Mouse (Mus musculus) cerebellum, postnatal 10 days (tissue): ENCODE results near the gene Pdlim5.
"Not testable (repeated sequence)": the region's sequence is repeated elsewhere in the genome, so short reads cannot be mapped to it uniquely, and the experiment has no call there.

Experiments used
- DNase-seq, 2 experiments: peaks; one replicate each; pipeline ENCODE4 v3.0.0; 2021; ENCODE audit warnings: mixed read lengths in 2 of 2

Pdlim5 gene

DNA sequence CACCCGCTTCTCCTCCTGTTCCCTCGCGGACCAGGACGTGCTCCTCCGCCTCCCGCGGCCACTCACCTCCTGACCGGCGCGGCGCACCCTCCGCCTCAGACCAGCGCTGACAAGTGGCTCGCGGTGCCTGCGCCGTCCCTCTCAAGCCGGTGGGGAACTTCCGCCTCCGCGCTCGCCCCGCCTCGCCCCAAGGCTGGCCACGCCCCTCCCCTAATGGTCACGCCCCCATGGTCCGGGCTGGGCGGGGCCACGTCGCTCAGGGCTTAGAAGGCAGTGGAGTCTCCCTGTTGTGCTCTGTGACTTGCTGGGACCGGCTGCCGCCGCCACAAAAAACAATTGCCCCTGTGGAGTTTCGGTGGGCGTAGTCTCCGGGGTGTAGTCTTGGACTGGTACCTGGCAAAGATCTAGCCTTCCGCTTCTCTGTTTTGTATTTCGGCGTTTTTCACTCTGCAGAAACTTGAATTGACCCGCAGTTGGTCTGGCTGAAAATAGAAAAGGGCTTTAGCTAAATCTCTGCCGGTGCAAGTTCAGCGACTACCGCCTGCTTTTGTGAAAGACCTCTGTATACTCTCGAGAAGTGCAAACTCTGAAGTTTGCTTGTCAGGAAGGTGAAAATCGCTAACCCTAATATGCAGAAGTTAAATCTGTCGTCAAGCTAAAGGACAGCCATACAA is at the start of gene Pdlim5:
Gene Pdlim5, minus strand, starts transcription at position 177 of the 674 bp plus-strand sequence.
- peak; percentile 93 to 96 for DNase-seq

DNA sequence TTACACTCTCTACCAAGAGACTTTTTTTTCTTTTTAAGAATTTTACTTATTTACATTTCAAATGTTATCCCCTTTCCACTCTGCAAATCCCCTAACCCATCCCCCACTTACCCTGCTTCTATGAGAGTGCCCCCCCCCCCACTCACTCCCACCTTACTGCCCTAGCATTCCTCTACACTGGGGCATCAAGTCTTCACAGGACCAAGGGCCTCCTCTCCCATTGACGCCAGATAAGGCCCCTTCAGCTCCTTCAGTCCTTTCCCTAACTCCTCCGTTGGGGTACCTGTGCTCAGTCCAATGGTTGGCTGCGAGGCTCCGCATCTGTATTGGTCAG is 48.2 kb upstream of the Pdlim5 start:
- no peak for DNase-seq

DNA sequence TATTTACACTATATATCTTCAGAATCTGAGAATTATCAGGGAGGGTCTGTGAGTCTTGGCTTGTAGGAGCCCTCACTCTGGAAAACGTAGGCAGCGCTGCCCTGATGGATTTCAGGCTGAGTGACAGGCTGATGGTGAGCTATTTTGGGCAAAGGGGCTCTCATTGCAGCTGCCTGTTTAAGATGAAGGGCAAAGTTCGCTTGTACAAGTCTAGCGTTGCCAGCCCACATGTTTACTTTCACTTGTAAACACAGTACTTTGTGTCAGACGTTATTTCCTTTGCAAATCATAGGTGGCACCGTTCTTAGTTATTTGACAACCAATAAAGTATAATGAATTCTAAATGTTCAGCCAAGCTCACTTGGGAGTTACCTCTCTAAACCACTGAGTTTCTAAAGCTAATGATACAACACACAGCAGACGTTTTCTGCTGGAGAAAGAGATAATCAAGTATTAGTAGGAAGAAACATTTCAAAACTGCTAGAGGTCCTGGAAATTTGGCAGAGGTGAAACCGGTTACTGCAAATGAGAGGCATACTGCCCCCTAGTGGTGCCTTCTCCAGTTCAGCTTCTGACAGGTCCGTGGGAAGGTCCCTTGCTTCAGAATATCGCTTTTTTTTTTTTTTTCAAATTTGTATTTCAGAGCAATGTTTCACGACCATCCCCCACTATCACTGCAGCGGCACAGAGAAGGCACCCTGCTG is 47.7 kb upstream of the Pdlim5 start:
- peak; percentile 96 to 99 for DNase-seq

DNA sequence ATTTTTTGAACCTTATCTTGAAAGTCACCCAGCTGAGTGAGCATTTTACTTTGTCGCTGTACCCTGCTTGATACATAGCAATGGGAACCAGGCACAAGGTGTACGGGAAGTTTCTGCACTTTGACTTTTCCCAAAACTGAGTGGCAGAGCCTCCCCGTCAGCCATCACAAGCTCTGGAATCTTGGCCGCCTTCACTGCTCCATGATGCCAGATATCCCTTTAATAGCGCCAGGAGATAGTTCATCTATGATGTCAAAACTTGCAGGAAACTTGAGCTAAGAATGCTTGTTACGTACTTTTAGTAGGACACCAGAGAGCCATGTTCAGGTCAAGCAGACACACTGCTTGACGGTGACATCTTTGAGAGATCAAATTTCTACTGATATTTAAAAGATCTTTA is 46.7 kb upstream of the Pdlim5 start:
- no peak for DNase-seq

DNA sequence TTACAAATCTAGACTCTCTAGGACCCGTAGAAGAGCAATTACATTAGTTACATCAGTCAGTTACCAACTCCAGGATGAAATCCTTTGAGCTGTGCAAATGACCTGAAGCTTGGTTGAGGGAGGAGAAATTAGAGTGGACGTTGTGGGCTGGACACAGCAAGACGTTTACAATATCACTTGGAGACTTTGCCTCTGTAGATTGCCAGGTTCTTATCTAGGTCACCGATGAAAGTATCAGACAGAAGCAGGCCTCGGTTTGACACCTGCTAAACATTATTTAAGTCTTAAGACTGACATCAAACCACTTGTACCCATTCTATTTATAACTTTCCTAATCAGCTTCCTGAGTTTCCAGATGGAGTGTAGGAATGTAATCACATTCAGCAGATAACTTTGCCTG is 45.6 kb upstream of the Pdlim5 start:
- DNase-seq: no peak

DNA sequence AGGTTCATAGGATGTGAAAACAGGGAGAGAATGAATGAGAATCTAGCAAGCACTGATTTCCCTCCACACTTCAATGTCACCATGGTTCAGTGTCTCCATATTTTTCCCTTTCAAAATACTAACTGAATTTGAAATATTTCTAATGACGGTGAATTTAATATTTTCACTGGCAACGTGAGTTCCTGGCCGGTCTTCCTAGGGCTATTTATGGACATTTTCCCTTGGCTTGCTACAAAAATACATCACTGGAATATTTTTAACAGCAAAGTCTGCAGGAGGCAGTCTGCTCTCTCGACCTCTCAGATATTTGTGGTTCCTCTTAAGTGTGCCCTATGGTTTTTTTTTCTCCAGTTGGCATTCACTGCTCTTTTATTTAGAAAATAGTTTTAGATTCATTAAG is 44.7 kb upstream of the Pdlim5 start:
- no peak for DNase-seq

DNA sequence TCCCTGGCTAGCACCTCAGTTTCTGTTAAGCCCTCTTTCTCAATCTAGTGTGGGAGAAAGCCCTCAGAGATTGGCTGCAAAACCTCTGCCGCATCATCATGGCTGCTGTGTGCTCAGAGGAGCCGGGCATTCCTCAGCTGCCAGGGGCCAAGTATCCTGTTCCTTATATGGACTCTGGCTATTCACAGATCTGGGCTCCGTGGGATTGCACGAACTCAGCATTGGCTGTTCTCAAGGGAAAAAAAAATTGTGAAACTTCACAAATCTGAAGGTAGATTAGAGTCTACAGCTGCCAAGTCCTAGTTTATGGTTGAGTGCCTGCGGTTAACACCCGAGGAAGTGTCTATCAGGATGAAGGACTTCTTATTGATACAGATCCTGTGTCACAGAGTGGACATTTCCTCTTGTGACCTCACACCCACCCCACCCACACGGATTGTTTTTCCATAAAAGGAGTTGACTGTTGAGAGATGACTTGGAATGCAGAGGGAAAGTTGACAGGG is 44.1 kb upstream of the Pdlim5 start:
- no peak for DNase-seq

DNA sequence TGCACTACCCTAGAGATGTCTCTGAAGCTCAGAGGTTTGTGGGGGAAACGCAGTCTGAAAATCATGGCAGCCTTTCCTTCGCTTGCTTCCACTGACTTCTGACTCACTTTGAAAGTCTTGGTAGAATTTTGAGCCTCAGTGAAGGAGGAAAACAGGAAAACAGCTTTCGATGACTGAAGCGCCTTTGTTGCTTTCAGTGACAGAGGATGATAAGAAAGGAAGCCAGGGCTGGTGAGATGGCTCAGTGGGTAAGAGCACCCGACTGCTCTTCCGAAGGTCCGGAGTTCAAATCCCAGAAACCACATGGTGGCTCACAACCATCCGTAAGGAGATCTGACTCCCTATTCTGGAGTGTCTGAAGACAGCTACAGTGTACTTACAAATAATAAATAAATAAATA is 43.1 kb upstream of the Pdlim5 start:
- not testable (repeated sequence) for DNase-seq

DNA sequence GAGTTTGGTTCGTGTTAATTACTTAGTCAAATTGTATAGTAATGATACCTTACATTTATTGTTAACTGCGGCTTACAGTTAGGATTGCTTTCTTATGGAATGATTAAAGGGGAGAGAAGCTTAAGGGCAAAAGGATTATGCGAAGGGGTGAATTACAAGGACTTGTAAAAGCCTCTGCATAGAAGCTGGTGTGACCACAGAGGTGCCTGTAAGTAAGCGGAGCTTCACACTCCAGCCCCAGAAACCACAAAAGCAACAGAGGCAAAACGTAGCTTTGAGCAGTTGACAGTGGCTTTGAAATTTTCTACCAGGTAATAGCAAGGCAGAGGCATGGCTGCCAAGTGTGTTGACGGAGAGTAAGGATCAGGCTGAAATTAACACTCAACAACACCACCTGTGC is 41.3 kb upstream of the Pdlim5 start:
- DNase-seq: no peak

DNA sequence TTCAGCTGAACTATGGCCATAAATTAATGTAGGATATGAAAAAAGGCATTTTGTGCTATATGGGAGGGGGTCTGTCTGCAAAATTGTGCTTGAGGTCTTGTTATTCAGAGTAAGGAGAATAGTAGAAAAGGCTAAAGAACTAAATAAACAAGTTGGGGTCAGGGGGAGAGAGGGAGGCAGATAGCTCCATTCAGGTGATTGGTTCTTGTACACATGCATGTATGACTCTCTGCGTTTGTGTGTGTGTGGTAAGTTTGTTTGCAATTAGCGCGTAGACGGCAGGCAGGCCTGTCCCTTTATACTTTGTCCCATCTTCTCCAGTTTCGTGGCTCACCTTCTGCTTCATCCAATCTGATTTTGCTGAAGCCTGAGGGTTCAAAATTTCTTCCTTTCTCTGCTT is 40.7 kb upstream of the Pdlim5 start:
- no peak for DNase-seq

DNA sequence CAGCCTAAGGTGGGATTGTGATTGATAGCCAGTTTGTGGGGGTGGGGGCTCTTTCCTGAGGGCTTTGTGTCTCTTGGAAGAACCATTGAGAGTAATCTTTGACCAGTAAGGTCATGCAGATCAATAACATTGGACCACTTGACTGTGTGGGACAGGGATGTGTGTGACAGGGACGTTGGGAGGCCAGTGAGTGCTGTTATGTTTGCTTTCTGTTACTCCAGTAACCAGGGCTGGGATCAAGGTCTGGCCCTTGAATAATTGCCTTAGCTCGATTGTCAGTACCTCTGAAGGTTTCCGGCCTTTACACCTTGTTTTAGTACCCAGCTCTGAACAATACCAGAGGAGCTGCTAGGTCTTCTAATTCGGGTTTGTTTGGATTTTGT is 39.3 kb upstream of the Pdlim5 start:
- DNase-seq: no peak

DNA sequence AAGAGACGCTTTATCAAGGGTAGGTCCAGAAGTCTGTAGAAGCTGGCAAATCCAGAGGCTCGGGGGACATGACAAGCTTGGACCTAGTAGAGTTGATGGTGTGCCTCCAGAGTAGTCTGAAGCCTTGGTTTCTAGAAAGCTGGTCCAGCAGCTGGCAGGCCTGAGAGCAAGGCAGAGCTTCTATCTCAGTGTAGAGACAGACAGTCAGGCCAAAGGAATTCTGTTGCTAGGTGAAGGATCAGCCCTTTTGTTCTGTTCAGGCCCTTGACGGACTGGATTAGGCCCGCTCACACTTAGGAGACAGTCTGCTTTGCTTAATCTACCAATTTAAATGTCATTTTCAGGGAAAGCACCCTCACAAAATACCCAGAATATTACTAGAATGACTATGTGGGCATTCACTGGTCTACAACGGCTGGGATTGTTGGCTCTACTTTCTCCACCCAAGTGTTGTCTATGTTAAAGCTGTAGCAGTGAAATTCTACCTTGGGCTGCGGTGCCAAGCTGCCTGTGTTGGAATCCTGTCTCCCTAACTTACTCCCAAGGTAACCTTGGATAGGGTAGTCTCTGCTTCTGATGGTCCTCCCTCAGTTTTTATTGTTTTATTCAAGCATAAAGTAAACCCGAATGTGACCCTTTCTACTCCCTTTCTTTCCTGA is 38.8 kb upstream of the Pdlim5 start:
- DNase-seq: no peak

DNA sequence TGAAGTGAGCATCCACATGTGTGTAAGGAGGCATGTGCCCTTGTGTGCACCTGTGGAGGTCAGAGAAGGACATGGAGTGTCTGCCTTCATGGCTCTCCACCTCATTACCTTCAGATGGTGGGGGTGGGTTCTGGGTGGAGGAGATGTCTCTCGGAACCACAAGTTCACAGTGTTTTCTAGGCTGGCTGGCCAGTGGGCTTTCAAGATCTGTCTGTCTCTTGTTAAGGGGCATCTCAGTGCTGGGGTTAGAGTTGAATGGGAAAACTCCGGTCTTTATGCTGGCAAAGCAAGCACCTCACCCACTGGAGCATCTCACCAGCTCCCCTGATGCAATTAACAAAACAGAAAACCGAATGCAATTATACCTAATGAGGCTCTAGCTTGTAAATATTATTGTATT is 36.0 kb upstream of the Pdlim5 start:
- no peak for DNase-seq

DNA sequence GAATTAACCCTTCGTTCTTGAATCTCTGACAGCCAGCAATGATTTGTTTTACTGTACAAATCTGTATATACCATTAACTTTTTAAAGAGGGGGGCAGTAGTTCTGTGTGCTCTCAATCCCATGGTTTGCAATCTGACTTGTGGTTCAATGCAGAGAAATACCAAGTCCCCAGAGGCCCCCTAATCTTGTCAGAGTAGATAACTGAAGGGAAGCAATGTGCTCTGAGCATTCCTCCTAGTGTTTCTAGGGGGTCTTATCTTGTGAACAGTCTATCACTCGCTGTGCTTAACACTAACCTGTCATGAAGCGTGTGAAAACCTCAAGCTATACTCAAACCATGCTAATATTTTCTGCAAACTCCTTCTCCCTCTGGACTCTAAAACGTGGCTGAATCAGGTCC is 34.6 kb upstream of the Pdlim5 start:
- DNase-seq: no peak

DNA sequence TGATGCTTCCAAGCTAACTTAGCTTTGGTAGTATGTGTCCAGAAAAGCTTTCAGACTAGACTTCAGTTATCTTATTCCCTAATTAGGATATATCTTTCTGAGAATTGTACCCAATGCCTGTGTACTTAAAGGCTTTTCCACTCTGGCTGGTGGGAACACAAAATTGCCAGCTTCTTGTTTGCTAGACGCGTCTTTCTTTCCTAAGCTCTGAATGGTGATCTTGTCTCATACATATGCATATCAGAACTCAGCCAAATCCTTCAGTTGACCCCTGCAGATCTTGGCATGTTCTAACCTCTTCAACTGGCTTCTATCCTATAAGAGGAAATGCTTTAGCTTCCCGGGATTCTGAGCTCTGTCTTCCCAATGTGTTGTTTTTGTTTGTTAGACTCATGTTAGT is 31.3 kb upstream of the Pdlim5 start:
- peak; percentile 46 to 61 for DNase-seq

DNA sequence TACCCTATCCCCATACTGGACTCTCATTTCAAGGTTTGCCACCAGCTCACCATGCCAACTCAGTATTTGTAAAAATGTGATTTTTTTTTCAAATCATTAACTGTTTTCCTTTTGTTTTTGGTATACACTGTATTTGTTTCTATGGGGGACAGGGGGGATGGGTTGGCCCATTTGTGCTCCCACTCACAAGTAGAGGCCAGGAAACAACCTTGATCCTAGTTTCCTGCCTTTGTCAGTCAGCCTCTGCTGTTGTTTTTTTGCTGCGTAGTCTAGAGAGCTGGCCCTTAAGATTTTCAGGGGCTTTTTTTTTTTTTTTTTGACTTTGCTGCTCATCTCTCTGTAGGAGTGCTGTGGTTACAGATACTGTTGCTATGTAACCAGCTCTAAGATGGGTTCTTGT is 28.6 kb upstream of the Pdlim5 start:
- DNase-seq: no peak

DNA sequence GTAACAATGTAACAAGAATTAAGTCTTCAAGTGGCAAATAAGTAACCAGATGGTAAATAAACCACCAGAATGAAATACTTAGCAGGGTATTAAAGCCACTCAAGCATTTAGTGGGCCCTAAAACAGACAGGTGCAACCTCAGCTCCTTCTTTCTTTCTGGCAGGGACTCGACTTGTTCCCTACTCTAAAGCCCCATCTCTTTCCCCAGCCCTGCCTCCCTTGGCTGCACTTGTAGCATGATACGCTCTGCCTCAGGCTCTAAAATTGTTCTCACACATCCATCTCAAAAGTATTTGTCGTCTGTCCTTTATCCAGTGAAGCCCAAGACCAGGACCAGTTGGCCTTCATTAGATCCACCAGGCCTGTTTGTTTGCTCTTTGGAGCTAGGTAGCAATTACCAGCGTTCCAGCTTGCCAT is 28.0 kb upstream of the Pdlim5 start:
- DNase-seq: no peak

DNA sequence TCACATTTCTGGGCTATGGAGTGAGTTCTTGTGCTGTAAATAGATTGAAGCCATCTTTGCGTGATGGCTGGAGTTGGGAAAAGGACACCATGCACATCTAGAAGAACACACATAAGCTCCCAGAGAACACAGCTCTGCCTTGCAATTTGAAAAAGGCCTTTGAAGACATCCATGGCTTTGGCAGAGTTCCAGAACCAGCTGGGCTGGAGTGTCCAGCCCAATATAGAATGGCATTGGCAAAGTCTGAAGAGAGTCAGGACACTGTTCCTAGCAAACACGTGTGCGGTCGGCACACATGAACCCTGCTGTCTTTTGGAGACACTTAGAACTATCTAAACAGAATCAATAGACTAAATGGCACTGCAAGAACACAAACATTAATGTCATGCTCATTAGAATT is 26.7 kb upstream of the Pdlim5 start:
- DNase-seq: peak; percentile 78 to 81

DNA sequence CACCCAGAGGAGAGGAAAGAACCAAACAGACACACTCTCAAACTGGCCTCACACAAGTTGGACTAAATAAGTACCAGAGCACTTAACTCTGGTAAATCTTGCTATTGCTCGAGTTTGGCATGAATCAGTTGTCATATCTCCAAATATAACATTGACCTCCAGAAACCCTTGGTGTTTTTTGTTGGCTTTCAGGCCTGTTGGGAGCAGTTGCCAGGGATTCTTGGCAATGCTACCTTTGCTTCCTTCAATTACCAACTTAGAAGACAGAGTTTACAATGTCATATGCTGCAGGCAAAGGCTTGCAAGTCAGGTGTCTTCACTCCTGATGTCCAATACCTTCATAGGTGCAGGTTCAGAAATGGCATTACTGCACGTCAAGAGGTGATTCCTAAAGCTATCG is 26.0 kb upstream of the Pdlim5 start:
- peak; percentile 34 to 38 for DNase-seq

DNA sequence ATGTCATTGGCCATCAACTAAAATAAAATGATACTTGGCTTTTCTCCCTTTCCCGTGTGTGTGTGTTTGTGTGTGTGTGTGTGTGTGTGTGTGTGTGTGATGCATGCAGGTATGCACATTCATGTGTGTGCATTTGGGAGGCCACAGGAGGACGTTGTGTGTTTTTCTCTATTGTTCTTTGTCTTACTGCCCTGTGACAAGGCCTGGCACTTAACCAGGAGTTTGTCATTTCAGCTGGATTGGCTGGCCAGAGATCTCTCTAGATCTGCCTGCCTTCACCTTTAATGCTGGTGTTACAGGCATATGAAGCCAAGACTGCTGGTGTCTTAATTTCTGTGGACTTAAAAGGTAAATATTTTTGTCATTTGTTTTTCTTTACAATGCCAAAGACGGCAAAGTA is 22.5 kb upstream of the Pdlim5 start:
- peak; percentile 23 to 27 for DNase-seq

DNA sequence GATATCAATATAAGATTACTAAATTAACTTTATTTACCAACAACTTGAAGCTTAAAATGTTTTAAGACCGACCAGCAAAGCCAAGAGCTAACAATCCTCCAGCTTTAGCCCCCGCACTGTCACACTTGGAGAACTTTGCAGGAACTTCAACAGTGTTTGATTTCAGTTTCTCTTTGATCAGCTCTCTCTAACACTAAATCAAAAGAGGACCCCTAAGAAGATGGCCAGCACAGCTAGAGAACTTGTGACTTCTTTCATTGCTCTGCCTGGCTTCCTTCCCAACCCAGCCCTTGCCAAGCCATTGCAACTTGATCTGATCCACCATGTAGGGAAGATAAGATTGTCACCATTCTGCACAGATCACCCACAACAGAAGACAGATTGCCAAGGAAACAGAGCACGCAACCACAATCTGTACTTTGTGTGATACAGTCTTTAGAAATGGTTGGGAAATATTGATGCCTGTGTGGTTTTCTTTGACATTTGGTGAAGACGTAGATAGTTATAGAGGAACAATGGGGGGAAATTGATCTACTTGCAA is 17.9 kb upstream of the Pdlim5 start:
- DNase-seq: no peak

DNA sequence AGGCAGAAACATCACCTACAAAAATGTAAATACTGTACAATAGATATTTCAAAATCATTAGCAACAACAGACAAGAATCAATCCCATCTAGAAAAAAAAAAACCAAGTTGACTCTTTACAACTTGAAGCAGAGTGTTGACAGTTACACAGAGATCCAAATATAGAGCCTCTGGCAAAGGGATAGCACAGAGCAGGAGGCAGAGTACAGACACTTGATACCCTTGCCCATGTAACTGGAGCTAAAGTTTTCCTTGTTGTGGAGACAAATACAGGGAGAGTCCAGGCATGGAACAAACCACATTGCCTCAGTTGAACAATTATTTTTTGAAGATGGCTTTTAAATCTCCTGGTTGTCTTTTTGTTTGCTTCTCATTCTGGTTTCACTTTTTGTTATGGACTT is 15.4 kb upstream of the Pdlim5 start:
- no peak for DNase-seq

DNA sequence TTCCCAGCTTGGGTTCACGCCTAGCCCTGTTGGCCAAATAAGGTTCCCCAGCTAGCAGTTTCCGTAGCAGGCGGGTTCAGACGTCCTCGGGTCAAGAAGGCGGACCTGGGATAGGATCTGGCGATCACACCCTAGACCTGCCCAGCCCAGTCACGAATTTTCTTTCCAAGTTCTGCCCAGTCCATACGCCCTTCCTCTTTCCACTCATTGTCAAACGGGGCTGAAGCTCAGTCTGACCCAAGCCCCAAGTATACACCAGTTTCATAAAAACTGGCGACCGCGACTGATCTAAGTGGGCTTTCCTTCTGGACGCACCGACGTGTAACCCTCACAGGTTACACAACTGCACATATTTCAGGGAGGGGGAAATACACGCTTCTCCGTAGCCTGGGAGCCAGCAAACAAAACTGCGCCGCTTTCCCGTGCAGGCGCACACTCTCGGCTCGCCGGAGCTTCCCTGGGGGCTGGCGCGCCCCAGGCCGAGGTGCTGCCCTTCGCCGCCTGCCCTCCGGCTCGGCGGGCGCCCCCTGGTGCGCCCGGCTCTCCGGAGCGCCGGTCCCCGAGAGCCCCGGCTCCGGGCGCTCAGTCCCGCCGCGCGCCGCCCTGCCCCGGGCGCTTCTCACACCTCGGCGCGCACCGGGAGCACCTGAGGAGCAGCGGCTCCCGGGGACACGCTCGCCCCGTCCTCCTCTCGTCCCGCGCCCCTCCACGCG is 544 bp downstream of the Pdlim5 start:
- DNase-seq: peak in 1 of 2 experiments; percentile 19
